Mouse (Mus musculus) myocyte (in vitro differentiated cells): ENCODE measurements around the gene Aacs. TPM values are rescaled to one million over a fixed set of nuclear protein-coding genes. Genes with fewer than 3 reads are reported as not detected.

Experiments
- H3K27me3 ChIP-seq: one replicate; pipeline ENCODE4 v1.6.1; 2011; ENCODE audit not compliant: control insufficient read depth, insufficient read depth, insufficient read length
- H3K36me3 ChIP-seq: one replicate; pipeline ENCODE4 v1.6.1; 2011; ENCODE audit not compliant: control insufficient read depth, insufficient read depth
- H3K4me2 ChIP-seq: one replicate; pipeline ENCODE4 v1.6.1; 2011; ENCODE audit warnings: low read depth, control low read depth
- H3K4me3 ChIP-seq: one replicate; pipeline ENCODE4 v1.5.1; 2011; ENCODE audit warnings: mild to moderate bottlenecking, control low read depth, moderate library complexity
- H3K79me2 ChIP-seq: one replicate; pipeline ENCODE4 v1.6.1; 2011; ENCODE audit not compliant: control insufficient read depth, insufficient read depth
- H3ac ChIP-seq: one replicate; pipeline ENCODE4 v1.6.1; 2011; ENCODE audit not compliant: control insufficient read depth, insufficient read length
- CEBPB ChIP-seq: IDR thresholded peaks from 2 replicates; pipeline ENCODE4 v1.6.1; 2011; ENCODE audit warnings: mild to moderate bottlenecking, moderate library complexity; ENCODE audit not compliant: poor library complexity, insufficient read depth, severe bottlenecking
- E2F4 ChIP-seq: IDR thresholded peaks from one replicate; pipeline ENCODE4 v1.6.1; 2011; ENCODE audit warnings: mild to moderate bottlenecking, control low read depth, moderate library complexity; ENCODE audit not compliant: insufficient read depth
- MAX ChIP-seq: IDR thresholded peaks from one replicate; pipeline ENCODE4 v1.6.1; 2011; ENCODE audit warnings: low read depth, mild to moderate bottlenecking, control low read depth
- MYOD1 ChIP-seq, 3 experiments: IDR thresholded peaks; one replicate each; pipeline ENCODE4 v1.6.1; 2011; ENCODE audit warnings: control low read depth in 2 of 3, low read depth in 2 of 3, mild to moderate bottlenecking in 2 of 3, moderate library complexity in 1 of 3; ENCODE audit not compliant: insufficient read length in 2 of 3, control insufficient read depth in 1 of 3
- MYOG ChIP-seq, 3 experiments: IDR thresholded peaks; one replicate each; pipeline ENCODE4 v1.6.1; 2011; ENCODE audit warnings: control low read depth in 2 of 3, low read depth in 2 of 3, mild to moderate bottlenecking in 2 of 3; ENCODE audit not compliant: insufficient read length in 2 of 3, control insufficient read depth in 1 of 3, insufficient read depth in 1 of 3
- POLR2A ChIP-seq: IDR thresholded peaks from one replicate; pipeline ENCODE4 v1.6.1; 2011; ENCODE audit warnings: low read depth, mild to moderate bottlenecking, control low read depth, moderate library complexity; ENCODE audit not compliant: insufficient read length
- POLR2AphosphoS2 ChIP-seq: IDR thresholded peaks from one replicate; pipeline ENCODE4 v1.6.1; 2011; ENCODE audit warnings: low read depth, control low read depth; ENCODE audit not compliant: insufficient read length
- REST ChIP-seq: IDR thresholded peaks from one replicate; pipeline ENCODE4 v1.6.1; 2011; ENCODE audit warnings: mild to moderate bottlenecking, control low read depth, moderate library complexity; ENCODE audit not compliant: insufficient read depth, insufficient read length
- SRF ChIP-seq: IDR thresholded peaks from one replicate; pipeline ENCODE4 v1.6.1; 2011; ENCODE audit warnings: low read depth; ENCODE audit not compliant: control insufficient read depth, insufficient read length
- TCF12 ChIP-seq: IDR thresholded peaks from one replicate; pipeline ENCODE4 v1.6.1; 2011; ENCODE audit warnings: mild to moderate bottlenecking, control low read depth; ENCODE audit not compliant: poor library complexity, insufficient read depth, severe bottlenecking
- TCF3 ChIP-seq: IDR thresholded peaks from one replicate; pipeline ENCODE4 v1.6.1; 2011; ENCODE audit warnings: low read depth, control low read depth; ENCODE audit not compliant: insufficient read length
- USF1 ChIP-seq: IDR thresholded peaks from one replicate; pipeline ENCODE4 v1.6.1; 2011; ENCODE audit warnings: low read depth, mild to moderate bottlenecking, control low read depth, moderate library complexity
- polyA plus RNA-seq: library from polyadenylated mRNA; unstranded; fragments of >200 nt; fragmentation: generic; extraction: Trizol; gene quantifications from one replicate; pipeline ENCODE4 v1.2.1, GENCODE M21; 2012; ENCODE audit warnings: missing spikeins

Gene Aacs
- polyA plus RNA-seq, 1 experiment, result 70.7 TPM

GRCm38 (mm10) chr5:125492379-125493092 lies 16.9 kb downstream of the Aacs start:
- H3K27me3 ChIP-seq, result no peaks in the 10 kb centered on the region
- H3K79me2 ChIP-seq, result peaks cover 3% of the 10 kb centered on the region
- peaks cover 18% of the 10 kb centered on the region for H3K36me3 ChIP-seq
- no peak overlapping the region for H3K4me2 ChIP-seq
- H3K4me3 ChIP-seq, result no peak overlapping the region
- no peak for TF ChIP-seq MAX
- no peak for TF ChIP-seq MYOG (IDR thresholded peaks at IDR 0.05; ENCODE audit: control insufficient read depth in 1 of 3, insufficient read depth in 1 of 3, insufficient read length in 2 of 3, low read depth in 2 of 3)
- TF ChIP-seq MYOD1 (IDR thresholded peaks at IDR 0.05; ENCODE audit: control insufficient read depth in 1 of 3, insufficient read length in 2 of 3, low read depth in 2 of 3), result no peak
- no peak for TF ChIP-seq USF1
- no peak for TF ChIP-seq E2F4
- no peak overlapping the region for H3ac ChIP-seq

- Histone ChIP-seq H3K27me3 (no peaks in the 10 kb centered on the region), H3K4me3 (no peak overlapping the region), H3K79me2 (peaks cover 6% of the 10 kb centered on the region), H3K36me3 (peaks cover 18% of the 10 kb centered on the region), H3ac (no peak overlapping the region), H3K4me2 (no peak overlapping the region)
- TF ChIP-seq MAX (no peak), TCF12 (no peak), TCF3 (no peak), POLR2AphosphoS2 (no peak)
Observed at GRCm38 (mm10) chr5:125493093-125493423, 17.4 kb downstream of the Aacs start.

GRCm38 (mm10) chr5:125495655-125496054 lies 20.0 kb downstream of the Aacs start:
- peaks cover 9% of the 10 kb centered on the region for H3K79me2 ChIP-seq
- TF ChIP-seq POLR2A (no peak), CEBPB (no peak), TCF12 (no peak), TCF3 (peak; percentile 89), POLR2AphosphoS2 (no peak), E2F4 (no peak), SRF (no peak), REST (no peak), USF1 (no peak), MYOG (IDR thresholded peaks at IDR 0.05; ENCODE audit: control insufficient read depth in 1 of 3, insufficient read depth in 1 of 3, insufficient read length in 2 of 3, low read depth in 2 of 3) (peak; percentile 56 to 98 (median 96)), MYOD1 (IDR thresholded peaks at IDR 0.05; ENCODE audit: control insufficient read depth in 1 of 3, insufficient read length in 2 of 3, low read depth in 2 of 3) (peak in 2 of 3 experiments; percentile 92 to 95), MAX (no peak)

GRCm38 (mm10) chr5:125497821-125498600 lies 22.4 kb downstream of the Aacs start:
- no peak overlapping the region for H3K4me2 ChIP-seq
- H3K27me3 ChIP-seq, result no peaks in the 10 kb centered on the region
- no peak overlapping the region for H3ac ChIP-seq
- no peak overlapping the region for H3K4me3 ChIP-seq
- H3K79me2 ChIP-seq, result peaks cover 13% of the 10 kb centered on the region
- TF ChIP-seq CEBPB, result no peak
- TF ChIP-seq MYOD1 (IDR thresholded peaks at IDR 0.05; ENCODE audit: control insufficient read depth in 1 of 3, insufficient read length in 2 of 3, low read depth in 2 of 3), result no peak
- no peak for TF ChIP-seq MYOG (IDR thresholded peaks at IDR 0.05; ENCODE audit: control insufficient read depth in 1 of 3, insufficient read depth in 1 of 3, insufficient read length in 2 of 3, low read depth in 2 of 3)
- no peak for TF ChIP-seq POLR2A
- TF ChIP-seq TCF3, result no peak
- no peak for TF ChIP-seq SRF
- H3K36me3 ChIP-seq, result peaks cover 8% of the 10 kb centered on the region

More at GRCm38 (mm10) chr5:125495655-125496054, 20.0 kb downstream of the Aacs start:
- Histone ChIP-seq H3K4me3 (no peak overlapping the region), H3K36me3 (peaks cover 12% of the 10 kb centered on the region), H3ac (no peak overlapping the region), H3K4me2 (no peak overlapping the region), H3K27me3 (no peaks in the 10 kb centered on the region)

- Histone ChIP-seq H3K36me3 (peaks cover 7% of the 10 kb centered on the region), H3K4me2 (no peak overlapping the region), H3K4me3 (no peak overlapping the region), H3ac (no peak overlapping the region), H3K27me3 (no peaks in the 10 kb centered on the region), H3K79me2 (peaks cover 13% of the 10 kb centered on the region)
- no peak for TF ChIP-seq MYOG (IDR thresholded peaks at IDR 0.05; ENCODE audit: control insufficient read depth in 1 of 3, insufficient read depth in 1 of 3, insufficient read length in 2 of 3, low read depth in 2 of 3)
- TF ChIP-seq TCF12, result no peak
- TF ChIP-seq E2F4, result no peak
- TF ChIP-seq POLR2AphosphoS2, result no peak
- no peak for TF ChIP-seq TCF3
- TF ChIP-seq USF1, result no peak
- TF ChIP-seq SRF, result no peak
- TF ChIP-seq POLR2A, result no peak
- TF ChIP-seq MYOD1 (IDR thresholded peaks at IDR 0.05; ENCODE audit: control insufficient read depth in 1 of 3, insufficient read length in 2 of 3, low read depth in 2 of 3), result no peak
- no peak for TF ChIP-seq MAX
- TF ChIP-seq REST, result no peak
- no peak for TF ChIP-seq CEBPB
Observed at GRCm38 (mm10) chr5:125501505-125501904, 25.9 kb downstream of the Aacs start.
